In the genomic region with DNA sequence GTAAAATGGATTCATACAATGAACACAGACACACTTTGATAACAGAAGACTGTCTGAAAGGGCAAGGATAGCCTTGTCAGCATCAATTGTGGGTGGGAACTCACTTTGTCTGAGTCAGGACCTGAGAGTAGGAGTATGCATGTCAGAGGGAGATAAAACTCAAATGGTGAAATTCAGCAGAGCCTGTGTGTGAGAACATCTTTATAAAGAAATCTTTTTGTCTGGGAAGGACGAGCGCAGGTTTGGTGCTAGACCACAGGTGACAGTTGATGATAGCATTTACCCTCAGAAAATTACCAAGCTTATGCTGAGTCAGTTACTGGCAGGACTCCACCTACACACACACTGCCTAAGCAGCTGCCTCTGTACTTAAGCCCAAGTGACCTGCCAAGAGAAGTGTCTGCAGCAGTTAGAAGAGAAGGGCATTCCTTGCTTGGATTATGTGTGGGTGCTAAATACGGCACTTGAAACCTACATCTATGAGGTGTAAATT, we compare ENCODE assay signal across 8 mouse cellular contexts. TPM values are rescaled to one million over a fixed set of nuclear protein-coding genes. Genes with fewer than 3 reads are reported as not detected.
DNase-seq lines count a peak whose midpoint lies in the region; TF ChIP-seq lines count a peak whose summit lies in the region.
"Had no signal": no experiment of that assay in that cellular context is flagged by ENCODE, and none has a peak within 500 bp of the region (broad histone marks: within the 10 kb centered on the region; RNA-seq: fewer than 3 reads in every experiment).

No protein-coding gene starts in this region.

- H3K27me3 ChIP-seq in kidney, adult 2 months (replicated peaks; ENCODE audit: control insufficient read depth, insufficient read depth, low read length), result no peaks in the 10 kb centered on the region
- H3K27me3 ChIP-seq in myocyte (ENCODE audit: control insufficient read depth, insufficient read depth, insufficient read length), result no peaks in the 10 kb centered on the region
- H3K27me3 ChIP-seq: lung, embryonic 15.5 days had no signal

- intact Hi-C loops in heart, postnatal 36 days (cut with DNase I), result no loop called here
- intact Hi-C loops in left cerebral cortex, postnatal 4 days (cut with DNase I), result no loop called here

- TF ChIP-seq CTCF in kidney, adult 2 months (conservative IDR thresholded peaks at IDR 0.05; ENCODE audit: insufficient read depth, insufficient read length, low read depth, low read length), result no peak

- DNase-seq in kidney, adult 2 months, result peak; percentile 3
- DNase-seq in kidney, postnatal 25 days, result no peak
- DNase-seq in brain, adult 2 months (ENCODE audit: low read depth, low spot score), result peak; percentile 80
- DNase-seq in heart, postnatal 36 days, result peak; percentile 15 to 22
- no peak for DNase-seq in spleen, postnatal 4 days (ENCODE audit: low spot score in 2 of 2)
- DNase-seq in left cerebral cortex, postnatal 4 days, result no peak

- H3K79me2 ChIP-seq in myocyte (ENCODE audit: control insufficient read depth, insufficient read depth), result no peaks in the 10 kb centered on the region

- no peak overlapping the region for H3K4me3 ChIP-seq in kidney, adult 2 months (ENCODE audit: insufficient read depth, low read depth, low read length)
- H3K4me3 ChIP-seq in myocyte, result no peak overlapping the region
- H3K4me3 ChIP-seq: lung, embryonic 15.5 days had no signal

- peak overlapping the region; percentile 20 for H3K4me2 ChIP-seq in myocyte (ENCODE audit: low read depth)
- H3K4me2 ChIP-seq: lung, embryonic 15.5 days had no signal

- no peak overlapping the region for H3ac ChIP-seq in myocyte (ENCODE audit: control insufficient read depth, insufficient read length)

- no peak overlapping the region for H3K27ac ChIP-seq in kidney, adult 2 months (ENCODE audit: insufficient read depth, low read depth, low read length)
- H3K27ac ChIP-seq: lung, embryonic 15.5 days had no signal

- WGBS in kidney, adult 2 months, result 92% methylated on average over 3 of the region's 3 CpGs

- H3K4me1 ChIP-seq in kidney, adult 2 months (ENCODE audit: control insufficient read depth, insufficient read depth, low read length), result no peaks in the 10 kb centered on the region
- H3K4me1 ChIP-seq: lung, embryonic 15.5 days had no signal

- TF ChIP-seq POLR2A in kidney, adult 2 months (IDR thresholded peaks at IDR 0.05; ENCODE audit: low read depth, low read length), result no peak
- no peak for TF ChIP-seq POLR2A in myocyte (IDR thresholded peaks at IDR 0.05; ENCODE audit: insufficient read length, low read depth)

- H3K36me3 ChIP-seq in kidney, adult 2 months (ENCODE audit: control insufficient read depth, insufficient read depth, low read length), result peaks cover 2% of the 10 kb centered on the region; the same call in 1 of the 2 replicates
- peaks cover 9% of the 10 kb centered on the region for H3K36me3 ChIP-seq in myocyte (ENCODE audit: control insufficient read depth, insufficient read depth)

TF ChIP-seq in myocyte, 11 proteins besides CTCF, POLR2A, EP300 and RAD21:
- no peak for TF ChIP-seq TCF12 (IDR thresholded peaks at IDR 0.05; ENCODE audit: insufficient read depth, poor library complexity, severe bottlenecking)
- TF ChIP-seq SRF (IDR thresholded peaks at IDR 0.05; ENCODE audit: control insufficient read depth, insufficient read length, low read depth), result no peak
- no peak for TF ChIP-seq E2F4 (IDR thresholded peaks at IDR 0.05; ENCODE audit: insufficient read depth)
- no peak for TF ChIP-seq CEBPB (IDR thresholded peaks at IDR 0.05; ENCODE audit: insufficient read depth, poor library complexity, severe bottlenecking)
- no peak for TF ChIP-seq POLR2AphosphoS2 (IDR thresholded peaks at IDR 0.05; ENCODE audit: insufficient read length, low read depth)
- peak; percentile 66 to 94 (median 88) for TF ChIP-seq MYOD1 (IDR thresholded peaks at IDR 0.05; ENCODE audit: control insufficient read depth in 1 of 3, insufficient read length in 2 of 3, low read depth in 2 of 3)
- TF ChIP-seq REST (IDR thresholded peaks at IDR 0.05; ENCODE audit: insufficient read depth, insufficient read length), result no peak
- peak; percentile 14 to 88 (median 79) for TF ChIP-seq MYOG (IDR thresholded peaks at IDR 0.05; ENCODE audit: control insufficient read depth in 1 of 3, insufficient read depth in 1 of 3, insufficient read length in 2 of 3, low read depth in 2 of 3)
- TF ChIP-seq MAX (IDR thresholded peaks at IDR 0.05; ENCODE audit: low read depth), result no peak
- peak; percentile 51 for TF ChIP-seq TCF3 (IDR thresholded peaks at IDR 0.05; ENCODE audit: insufficient read length, low read depth)
- no peak for TF ChIP-seq USF1 (IDR thresholded peaks at IDR 0.05; ENCODE audit: low read depth)

RNA-seq across cellular contexts. Expression of a gene that starts 45.9 kb away (rescaled TPM):
- 10.0 and 13.6 TPM in 2 replicates for polyA plus RNA-seq in kidney, adult 2 months (2012; rRNA removed)
- total RNA-seq in heart, postnatal 36 days (2021), result 10 to 100 TPM; 20.2 to 27.4 TPM
- polyA plus RNA-seq in myocyte (2012; fragmentation: generic; extraction: Trizol), result 9.8 TPM
- total RNA-seq in left cerebral cortex, postnatal 4 days (2021), result 10 to 100 TPM; 33.9 to 35.4 TPM

Comparison
In these comparisons a context has a peak if more than half of its experiments do, and no peak if none do; other contexts are left out.
1. DNase-seq: peak in kidney, adult 2 months (single experiment), brain, adult 2 months (single experiment) and heart, postnatal 36 days (2 of 2); none in kidney, postnatal 25 days (0 of 2), spleen, postnatal 4 days (0 of 2) and left cerebral cortex, postnatal 4 days (single experiment).